Mouse (Mus musculus) neural tube, embryonic 12.5 days (tissue): ENCODE measurements around the gene Paics. TPM values are rescaled to one million over a fixed set of nuclear protein-coding genes. Genes with fewer than 3 reads are reported as not detected.
"Not testable (repeated sequence)": the region's sequence is repeated elsewhere in the genome, so short reads cannot be mapped to it uniquely, and the experiment has no call there.

Experiments used
- ATAC-seq: fragments of 200-750 bp; cut with Nextera tagmentation; 2 replicates; pipeline ENCODE4 v1.8.0; 2017; ENCODE audit warnings: low read depth, mild to moderate bottlenecking, moderate TSS enrichment, moderate library complexity; ENCODE audit not compliant: low FRiP score
- H3K27ac ChIP-seq: fragments of 300-500 bp; sonication (generic); 2 replicates; pipeline ENCODE4 v1.5.1; 2016
- H3K27me3 ChIP-seq: fragments of 300-500 bp; sonication (generic); replicated peaks from 2 replicates; pipeline ENCODE4 v1.6.1; 2016; ENCODE audit warnings: mild to moderate bottlenecking
- H3K36me3 ChIP-seq: fragments of 300-500 bp; sonication (generic); 2 replicates; pipeline ENCODE4 v1.6.1; 2016; ENCODE audit warnings: mild to moderate bottlenecking
- H3K4me1 ChIP-seq: fragments of 300-500 bp; sonication (generic); 2 replicates; pipeline ENCODE4 v1.6.1; 2016
- H3K4me2 ChIP-seq: fragments of 300-500 bp; sonication (generic); replicated peaks from 2 replicates; pipeline ENCODE4 v1.6.1; 2016; ENCODE audit warnings: mild to moderate bottlenecking
- H3K4me3 ChIP-seq: fragments of 300-500 bp; sonication (generic); 2 replicates; pipeline ENCODE4 v1.5.1; 2016
- H3K9ac ChIP-seq: fragments of 300-500 bp; sonication (generic); 2 replicates; pipeline ENCODE4 v1.6.1; 2016; ENCODE audit warnings: mild to moderate bottlenecking
- H3K9me3 ChIP-seq: fragments of 300-500 bp; sonication (generic); 2 replicates; pipeline ENCODE4 v1.6.1; 2016; ENCODE audit warnings: mild to moderate bottlenecking
- WGBS: fragments of 180-500 bp; shearing (Covaris S2); methylation state at CpG from one replicate; pipeline ENCODE4 v1.1.7; 2016; 5-methylcytosine and 5-hydroxymethylcytosine counted together
- polyA plus RNA-seq: library from polyadenylated mRNA; unstranded; fragments of >200 nt; fragmentation: Nextera tagmentation; extraction: Ambion mirVana; gene quantifications from 2 replicates; pipeline ENCODE4 v1.2.1, GENCODE M21; 2016

Paics gene
- polyA plus RNA-seq, 1 experiment from 2014 or later = 263 TPM

DNA sequence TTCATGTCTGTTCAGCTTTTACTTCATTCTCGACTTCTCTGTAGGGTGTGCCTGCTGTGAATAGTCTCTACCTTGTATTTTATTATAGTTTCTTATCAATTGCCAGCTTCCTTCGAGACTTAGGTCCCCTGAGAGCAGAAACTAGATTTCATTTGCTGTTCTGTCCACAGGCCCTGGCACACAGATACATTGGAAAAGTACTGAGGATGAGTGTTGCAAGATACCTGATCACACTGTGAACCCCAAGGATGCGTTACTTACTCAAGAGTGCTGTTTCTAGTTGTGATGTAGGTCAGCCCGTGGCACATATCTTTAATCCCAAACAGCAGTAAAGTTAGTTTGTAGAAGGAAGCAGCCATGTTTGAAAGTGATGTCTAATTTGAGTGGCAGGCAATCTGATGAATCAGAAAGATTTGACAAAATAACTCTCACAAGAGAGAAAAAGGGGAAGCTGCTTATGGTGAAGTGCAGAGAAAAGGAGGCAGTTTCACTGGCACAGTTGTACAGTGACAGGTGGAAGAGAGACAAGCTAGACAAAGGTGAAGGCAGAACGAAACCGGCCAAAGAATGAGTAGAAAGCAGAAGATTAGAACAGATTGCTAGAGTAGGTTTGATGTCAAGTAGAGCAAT is 3.3 kb downstream of the Paics start:
- H3K4me3 ChIP-seq = no peak overlapping the region
- 84% methylated on average over 6 of the region's 6 CpGs for WGBS
- ATAC-seq = no peak
- H3K9me3 ChIP-seq = no peaks in the 10 kb centered on the region
- H3K9ac ChIP-seq = no peak overlapping the region
- H3K27me3 ChIP-seq = no peaks in the 10 kb centered on the region
- H3K36me3 ChIP-seq = peaks cover 28% of the 10 kb centered on the region
- H3K4me1 ChIP-seq = peaks cover 15% of the 10 kb centered on the region
- no peak overlapping the region for H3K27ac ChIP-seq
- no peak overlapping the region for H3K4me2 ChIP-seq

- ATAC-seq = no peak
- Histone ChIP-seq H3K4me2 (no peak overlapping the region), H3K9me3 (no peaks in the 10 kb centered on the region), H3K4me1 (peaks cover 8% of the 10 kb centered on the region), H3K27ac (no peak overlapping the region), H3K9ac (no peak overlapping the region), H3K36me3 (peaks cover 37% of the 10 kb centered on the region), H3K4me3 (no peak overlapping the region), H3K27me3 (no peaks in the 10 kb centered on the region)
- 87% methylated on average over 4 of the region's 4 CpGs for WGBS
Measured at GRCm38 (mm10) chr5:76955474-76955873, 4.4 kb downstream of the Paics start.

- peaks cover 59% of the 10 kb centered on the region for H3K36me3 ChIP-seq
- 89% methylated on average over 1 of the region's 1 CpGs for WGBS
- H3K27ac ChIP-seq = no peak overlapping the region
- H3K9ac ChIP-seq = no peak overlapping the region
- H3K4me3 ChIP-seq = no peak overlapping the region
- H3K9me3 ChIP-seq = no peaks in the 10 kb centered on the region
- H3K27me3 ChIP-seq = no peaks in the 10 kb centered on the region
- no peak for ATAC-seq
- no peak overlapping the region for H3K4me2 ChIP-seq
- no peaks in the 10 kb centered on the region; the same call in 1 of the 2 replicates for H3K4me1 ChIP-seq
Measured at GRCm38 (mm10) chr5:76957954-76958353, 6.8 kb downstream of the Paics start.

DNA sequence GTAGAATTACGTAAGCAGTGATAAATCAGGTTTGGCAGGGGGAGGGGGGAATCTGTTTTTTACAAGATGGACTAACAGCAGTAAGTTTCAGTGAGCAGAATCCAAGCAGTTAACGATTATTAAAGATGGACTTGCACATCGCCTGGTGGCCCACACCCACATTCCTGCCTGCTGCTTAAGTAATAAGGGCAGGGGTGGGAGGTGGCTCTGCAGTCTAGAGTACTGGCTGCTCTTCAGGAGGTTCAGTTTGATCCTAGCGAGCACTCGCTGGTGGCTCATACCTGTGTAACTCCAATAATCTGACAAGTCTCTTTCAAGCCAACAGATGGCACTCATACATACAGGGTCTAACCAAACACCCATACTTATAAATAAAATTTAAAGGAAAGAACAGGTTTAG is 8.5 kb downstream of the Paics start:
- no peak overlapping the region for H3K27ac ChIP-seq

GRCm38 (mm10) chr5:76962545-76962944 is 11.4 kb downstream of the Paics start:
- H3K27me3 ChIP-seq = no peaks in the 10 kb centered on the region
- no peak for ATAC-seq
- H3K4me2 ChIP-seq = no peak overlapping the region
- no peaks in the 10 kb centered on the region for H3K4me1 ChIP-seq
- H3K27ac ChIP-seq = no peak overlapping the region
- H3K9me3 ChIP-seq = no peaks in the 10 kb centered on the region
- 82% methylated on average over 11 of the region's 11 CpGs for WGBS
- H3K9ac ChIP-seq = no peak overlapping the region
- H3K4me3 ChIP-seq = no peak overlapping the region
- H3K36me3 ChIP-seq = peaks cover 74% of the 10 kb centered on the region

More for the DNA sequence above, 8.5 kb downstream of the Paics start:
- ATAC-seq = no peak
- no peaks in the 10 kb centered on the region; the same call in 1 of the 2 replicates for H3K4me1 ChIP-seq
- H3K27me3 ChIP-seq = no peaks in the 10 kb centered on the region
- H3K4me3 ChIP-seq = no peak overlapping the region
- H3K9me3 ChIP-seq = no peaks in the 10 kb centered on the region
- H3K9ac ChIP-seq = no peak overlapping the region
- WGBS = 94% methylated on average over 5 of the region's 5 CpGs
- peaks cover 71% of the 10 kb centered on the region for H3K36me3 ChIP-seq
- no peak overlapping the region for H3K4me2 ChIP-seq

GRCm38 (mm10) chr5:76964651-76965050 is 13.5 kb downstream of the Paics start:
- Histone ChIP-seq H3K4me2 (no peak overlapping the region), H3K36me3 (peaks cover 74% of the 10 kb centered on the region), H3K27ac (no peak overlapping the region), H3K4me1 (no peaks in the 10 kb centered on the region), H3K9me3 (no peaks in the 10 kb centered on the region), H3K4me3 (no peak overlapping the region), H3K27me3 (no peaks in the 10 kb centered on the region), H3K9ac (no peak overlapping the region)
- no peak for ATAC-seq
- WGBS = 94% methylated on average over 3 of the region's 3 CpGs

DNA sequence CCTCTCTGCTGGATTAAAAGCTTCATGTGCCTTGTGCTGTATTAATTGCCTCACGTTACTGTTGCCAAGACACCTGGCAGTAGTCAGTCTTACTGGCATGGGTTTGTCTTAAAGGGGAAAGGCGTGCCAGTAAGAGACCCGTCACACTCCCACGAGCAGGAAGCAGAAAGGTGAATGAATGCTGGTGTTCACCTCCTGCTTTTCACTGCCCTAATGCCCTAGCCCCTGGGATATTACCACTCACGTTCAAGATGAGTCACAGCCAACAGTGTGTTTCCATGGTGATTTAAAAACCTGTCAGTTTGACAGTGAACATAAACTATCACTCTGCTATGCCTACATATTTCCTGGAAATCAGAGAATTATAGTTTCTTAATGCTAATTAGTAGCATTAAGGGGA is 18.1 kb downstream of the Paics start:
- Histone ChIP-seq H3K4me1 (peaks cover 6% of the 10 kb centered on the region), H3K36me3 (peaks cover 39% of the 10 kb centered on the region), H3K9ac (no peak overlapping the region), H3K27ac (no peak overlapping the region), H3K4me2 (no peak overlapping the region), H3K9me3 (no peaks in the 10 kb centered on the region), H3K4me3 (no peak overlapping the region), H3K27me3 (no peaks in the 10 kb centered on the region)
- WGBS = 87% methylated on average over 5 of the region's 5 CpGs
- ATAC-seq = no peak

- ATAC-seq, H3K4me3 ChIP-seq, H3K9ac ChIP-seq, H3K9me3 ChIP-seq, H3K27ac ChIP-seq, H3K27me3 ChIP-seq, H3K4me2 ChIP-seq: not testable (repeated sequence)
- Histone ChIP-seq H3K36me3 (peaks cover 31% of the 10 kb centered on the region), H3K4me1 (peaks cover 14% of the 10 kb centered on the region)
- 88% methylated on average over 1 of the region's 1 CpGs for WGBS
Measured at GRCm38 (mm10) chr5:76971115-76971514, 20.0 kb downstream of the Paics start.

DNA sequence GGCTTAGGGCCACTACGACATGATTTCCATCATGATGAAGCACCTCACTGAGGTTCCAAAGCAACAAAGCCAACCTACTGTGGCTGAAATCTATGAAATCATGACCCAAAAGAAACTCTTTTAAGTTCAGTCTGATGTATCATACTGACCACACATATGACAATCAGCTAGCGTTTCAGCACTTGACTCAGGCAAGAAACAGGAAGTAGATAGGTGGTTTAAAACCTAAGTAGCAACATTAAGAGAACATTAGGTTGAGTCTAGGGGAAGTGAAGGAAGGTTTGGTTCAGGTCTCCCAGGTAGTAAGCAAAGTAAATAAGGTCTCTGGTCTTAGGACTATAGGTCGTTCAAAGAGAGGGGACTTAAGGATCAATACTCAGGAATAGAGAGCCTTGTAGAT is 22.4 kb downstream of the Paics start:
- no peak overlapping the region; the same call in 1 of the 2 replicates for H3K9ac ChIP-seq
- H3K4me2 ChIP-seq = peak overlapping the region; percentile 86
- no peak for ATAC-seq
- H3K4me1 ChIP-seq = peaks cover 14% of the 10 kb centered on the region
- no peak overlapping the region for H3K27ac ChIP-seq
- WGBS = 72% methylated on average over 3 of the region's 3 CpGs
- H3K36me3 ChIP-seq = peaks cover 21% of the 10 kb centered on the region
- H3K4me3 ChIP-seq = no peak overlapping the region
- no peaks in the 10 kb centered on the region for H3K27me3 ChIP-seq
- H3K9me3 ChIP-seq = no peaks in the 10 kb centered on the region

GRCm38 (mm10) chr5:76974207-76974553 is 23.1 kb downstream of the Paics start:
- WGBS = 5% methylated on average over 17 of the region's 17 CpGs
- Histone ChIP-seq H3K9ac (peak overlapping the region; percentile 71), H3K4me3 (peak overlapping the region; percentile 85), H3K27ac (no peak overlapping the region), H3K4me1 (peaks cover 14% of the 10 kb centered on the region), H3K36me3 (peaks cover 20% of the 10 kb centered on the region), H3K9me3 (no peaks in the 10 kb centered on the region), H3K27me3 (no peaks in the 10 kb centered on the region), H3K4me2 (peak overlapping the region; percentile 86)
- peak; percentile 51; the same call in 1 of the 2 replicates for ATAC-seq

GRCm38 (mm10) chr5:76974554-76975285 is 23.6 kb downstream of the Paics start, which contains the start of gene Srp72:
Gene Srp72, plus strand, starts transcription at chr5:76974683.
- ATAC-seq = peak; percentile 94
- Histone ChIP-seq H3K27me3 (no peaks in the 10 kb centered on the region), H3K4me3 (peak within 1 kb of the TSS; percentile 85), H3K27ac (peak within 1 kb of the TSS; percentile 66; the same call in 1 of the 2 replicates), H3K36me3 (peaks cover 21% of the 10 kb centered on the region), H3K4me2 (peak within 1 kb of the TSS; percentile 86), H3K4me1 (peaks cover 14% of the 10 kb centered on the region), H3K9ac (peak within 1 kb of the TSS; percentile 71), H3K9me3 (no peaks in the 10 kb centered on the region)
- WGBS = under 1% methylated on average over 60 of the region's 60 CpGs

DNA sequence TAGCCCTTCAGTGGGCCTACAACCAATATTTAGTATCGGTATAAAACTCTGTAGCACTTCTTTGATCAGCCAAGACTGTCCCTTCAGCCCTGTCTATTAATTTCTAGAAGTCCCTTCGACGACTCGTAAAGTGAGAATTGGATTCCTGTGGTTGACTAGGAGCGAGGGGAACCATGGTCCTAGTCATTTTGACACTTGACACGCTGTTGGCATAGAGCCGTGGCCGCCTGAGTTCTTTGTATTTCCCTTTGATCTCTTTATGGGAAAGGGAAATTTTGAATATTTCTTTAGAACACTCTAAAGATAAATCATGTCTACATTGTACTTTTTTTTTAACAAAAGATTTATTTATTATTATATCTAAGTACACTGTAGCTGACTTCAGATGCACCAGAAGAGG is 24.6 kb downstream of the Paics start:
- Histone ChIP-seq H3K27me3 (no peaks in the 10 kb centered on the region), H3K4me1 (peaks cover 14% of the 10 kb centered on the region), H3K36me3 (peaks cover 25% of the 10 kb centered on the region), H3K9ac (0 out of 2 replicates have a peak overlapping the region, but pooled peaks have one; percentile 21), H3K4me3 (peak overlapping the region; percentile 85), H3K27ac (no peak overlapping the region), H3K9me3 (no peaks in the 10 kb centered on the region), H3K4me2 (peak overlapping the region; percentile 86)
- ATAC-seq = no peak
- 90% methylated on average over 8 of the region's 8 CpGs for WGBS
